Mouse (Mus musculus) G1E (cell line): Measurements from ENCODE around the gene Il6st.

Experiments used
- CTCF ChIP-seq: IDR thresholded peaks from 2 replicates; pipeline ENCODE4 v1.5.1; 2012; ENCODE audit warnings: low read depth, low read length, inconsistent platforms, mixed read lengths
- GATA2 ChIP-seq: IDR thresholded peaks from 2 replicates; pipeline ENCODE4 v1.6.1; 2012; ENCODE audit warnings: low read depth, low read length, inconsistent platforms, borderline replicate concordance

DNA sequence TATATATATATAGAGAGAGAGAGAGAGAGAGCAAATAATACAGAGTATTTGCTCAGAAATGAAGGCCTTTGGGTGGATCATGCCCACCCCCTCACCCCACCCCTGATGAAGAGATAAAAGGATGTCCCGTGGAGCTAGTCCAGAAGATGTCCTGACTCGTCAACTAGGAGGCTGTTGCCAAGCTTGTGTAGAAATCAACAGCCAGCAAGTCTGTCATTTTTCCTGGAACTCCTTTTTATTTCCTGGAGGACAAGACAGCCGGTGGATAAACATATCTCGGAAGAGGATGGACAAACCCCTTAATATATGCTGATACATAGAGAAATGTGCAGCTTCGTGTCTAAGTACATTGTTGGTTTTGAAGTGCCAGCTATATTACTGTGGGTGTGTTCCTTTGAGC, 49.0 kb downstream of the Il6st start:
- TF ChIP-seq CTCF: no peak
- no peak for TF ChIP-seq GATA2
